Mouse (Mus musculus): ENCODE data around the gene Trmt44. TPM values are rescaled to one million over a fixed set of nuclear protein-coding genes. Genes with fewer than 3 reads are reported as not detected.

Trmt44 gene
- polyA plus RNA-seq, 1 experiment from 2014 or later = 12.0 TPM

GRCm38 (mm10) chr5:35563449-35563848 lies 11.4 kb downstream of the Trmt44 start:
- ATAC-seq (replicated peaks; ENCODE audit: low FRiP score) (no peak), DNase-seq (ENCODE audit: low spot score) (peak; percentile 90)
- Histone ChIP-seq H3K36me3 (ENCODE audit: control insufficient read depth, insufficient read depth, low read length) (peaks cover 7% of the 10 kb centered on the region), H3K4me2 (ENCODE audit: low read depth, low read length, severe bottlenecking) (no peak overlapping the region), H3K27me3 (ENCODE audit: control insufficient read depth, insufficient read depth, low read length) (no peaks in the 10 kb centered on the region), H3K9me3 (ENCODE audit: control insufficient read depth, low read length) (no peaks in the 10 kb centered on the region), H3K27ac (ENCODE audit: low read depth, low read length) (no peak overlapping the region), H3K4me3 (ENCODE audit: low read depth, low read length) (no peak overlapping the region), H3K9ac (ENCODE audit: low read length) (no peak overlapping the region), H3K4me1 (replicated peaks; ENCODE audit: control insufficient read depth, insufficient read depth, low read length) (no peaks in the 10 kb centered on the region)
- WGBS = 0% methylated on average over 1 of the region's 1 CpGs

- Histone ChIP-seq H3K27ac (ENCODE audit: low read depth, low read length) (no peak overlapping the region), H3K4me1 (replicated peaks; ENCODE audit: control insufficient read depth, insufficient read depth, low read length) (no peaks in the 10 kb centered on the region), H3K27me3 (ENCODE audit: control insufficient read depth, insufficient read depth, low read length) (no peaks in the 10 kb centered on the region), H3K36me3 (ENCODE audit: control insufficient read depth, insufficient read depth, low read length) (peaks cover 7% of the 10 kb centered on the region), H3K4me3 (ENCODE audit: low read depth, low read length) (no peak overlapping the region), H3K9me3 (ENCODE audit: control insufficient read depth, low read length) (no peaks in the 10 kb centered on the region), H3K4me2 (ENCODE audit: low read depth, low read length, severe bottlenecking) (no peak overlapping the region), H3K9ac (ENCODE audit: low read length) (no peak overlapping the region)
- 83% methylated on average over 2 of the region's 2 CpGs for WGBS
- no peak for ATAC-seq (replicated peaks; ENCODE audit: low FRiP score)
- DNase-seq (ENCODE audit: low spot score) = no peak
These were observed 12.3 kb downstream of the Trmt44 start for GRCm38 (mm10) chr5:35562616-35563015.

GRCm38 (mm10) chr5:35559447-35559846 lies 15.4 kb downstream of the Trmt44 start:
- no peaks in the 10 kb centered on the region for H3K4me1 ChIP-seq (replicated peaks; ENCODE audit: control insufficient read depth, insufficient read depth, low read length)
- DNase-seq (ENCODE audit: low spot score) (no peak), ATAC-seq (replicated peaks; ENCODE audit: low FRiP score) (no peak)
- no peaks in the 10 kb centered on the region for H3K27me3 ChIP-seq (ENCODE audit: control insufficient read depth, insufficient read depth, low read length)
- H3K27ac ChIP-seq (ENCODE audit: low read depth, low read length) = no peak overlapping the region
- H3K9ac ChIP-seq (ENCODE audit: low read length) = no peak overlapping the region
- no peaks in the 10 kb centered on the region for H3K9me3 ChIP-seq (ENCODE audit: control insufficient read depth, low read length)
- H3K36me3 ChIP-seq (ENCODE audit: control insufficient read depth, insufficient read depth, low read length) = peaks cover 10% of the 10 kb centered on the region
- H3K4me2 ChIP-seq (ENCODE audit: low read depth, low read length, severe bottlenecking) = no peak overlapping the region
- no peak overlapping the region for H3K4me3 ChIP-seq (ENCODE audit: low read depth, low read length)
- 82% methylated on average over 8 of the region's 8 CpGs for WGBS

GRCm38 (mm10) chr5:35557946-35558621 lies 16.8 kb downstream of the Trmt44 start:
- Histone ChIP-seq H3K27ac (ENCODE audit: low read depth, low read length) (no peak overlapping the region), H3K4me2 (ENCODE audit: low read depth, low read length, severe bottlenecking) (no peak overlapping the region), H3K36me3 (ENCODE audit: control insufficient read depth, insufficient read depth, low read length) (peaks cover 7% of the 10 kb centered on the region; the same call in 1 of the 2 replicates), H3K9me3 (ENCODE audit: control insufficient read depth, low read length) (no peaks in the 10 kb centered on the region), H3K27me3 (ENCODE audit: control insufficient read depth, insufficient read depth, low read length) (no peaks in the 10 kb centered on the region), H3K4me3 (ENCODE audit: low read depth, low read length) (no peak overlapping the region), H3K4me1 (replicated peaks; ENCODE audit: control insufficient read depth, insufficient read depth, low read length) (no peaks in the 10 kb centered on the region), H3K9ac (ENCODE audit: low read length) (no peak overlapping the region)
- 63% methylated on average over 13 of the region's 13 CpGs for WGBS
- ATAC-seq (replicated peaks; ENCODE audit: low FRiP score) (no peak; the same call in 1 of the 2 replicates), DNase-seq (ENCODE audit: low spot score) (no peak)

- 83% methylated on average over 7 of the region's 7 CpGs for WGBS
- Histone ChIP-seq H3K9me3 (ENCODE audit: control insufficient read depth, low read length) (no peaks in the 10 kb centered on the region), H3K4me2 (ENCODE audit: low read depth, low read length, severe bottlenecking) (no peak overlapping the region), H3K27ac (ENCODE audit: low read depth, low read length) (no peak overlapping the region), H3K27me3 (ENCODE audit: control insufficient read depth, insufficient read depth, low read length) (no peaks in the 10 kb centered on the region), H3K9ac (ENCODE audit: low read length) (no peak overlapping the region), H3K4me1 (replicated peaks; ENCODE audit: control insufficient read depth, insufficient read depth, low read length) (no peaks in the 10 kb centered on the region), H3K36me3 (ENCODE audit: control insufficient read depth, insufficient read depth, low read length) (peaks cover 3% of the 10 kb centered on the region; the same call in 1 of the 2 replicates), H3K4me3 (ENCODE audit: low read depth, low read length) (no peak overlapping the region)
- DNase-seq (ENCODE audit: low spot score) = no peak
- ATAC-seq (replicated peaks; ENCODE audit: low FRiP score) = no peak
These were observed 18.5 kb downstream of the Trmt44 start for GRCm38 (mm10) chr5:35556393-35556792.

GRCm38 (mm10) chr5:35552838-35553539 lies 21.9 kb downstream of the Trmt44 start:
- WGBS = 80% methylated on average over 4 of the region's 4 CpGs
- ATAC-seq (replicated peaks; ENCODE audit: low FRiP score) (no peak), DNase-seq (ENCODE audit: low spot score) (no peak)
- Histone ChIP-seq H3K4me3 (ENCODE audit: low read depth, low read length) (no peak overlapping the region), H3K27me3 (ENCODE audit: control insufficient read depth, insufficient read depth, low read length) (no peaks in the 10 kb centered on the region), H3K27ac (ENCODE audit: low read depth, low read length) (no peak overlapping the region), H3K4me1 (replicated peaks; ENCODE audit: control insufficient read depth, insufficient read depth, low read length) (no peaks in the 10 kb centered on the region), H3K9ac (ENCODE audit: low read length) (no peak overlapping the region), H3K9me3 (ENCODE audit: control insufficient read depth, low read length) (no peaks in the 10 kb centered on the region), H3K36me3 (ENCODE audit: control insufficient read depth, insufficient read depth, low read length) (peaks cover 3% of the 10 kb centered on the region; the same call in 1 of the 2 replicates), H3K4me2 (ENCODE audit: low read depth, low read length, severe bottlenecking) (no peak overlapping the region)

- Histone ChIP-seq H3K27ac (ENCODE audit: low read depth, low read length) (no peak overlapping the region), H3K4me3 (ENCODE audit: low read depth, low read length) (no peak overlapping the region), H3K27me3 (ENCODE audit: control insufficient read depth, insufficient read depth, low read length) (no peaks in the 10 kb centered on the region), H3K36me3 (ENCODE audit: control insufficient read depth, insufficient read depth, low read length) (no peaks in the 10 kb centered on the region; the same call in 1 of the 2 replicates), H3K4me2 (ENCODE audit: low read depth, low read length, severe bottlenecking) (no peak overlapping the region), H3K9me3 (ENCODE audit: control insufficient read depth, low read length) (no peaks in the 10 kb centered on the region), H3K9ac (ENCODE audit: low read length) (no peak overlapping the region), H3K4me1 (replicated peaks; ENCODE audit: control insufficient read depth, insufficient read depth, low read length) (no peaks in the 10 kb centered on the region)
- WGBS = 63% methylated on average over 7 of the region's 7 CpGs
- ATAC-seq (replicated peaks; ENCODE audit: low FRiP score) (no peak), DNase-seq (ENCODE audit: low spot score) (no peak)
These were observed 22.7 kb downstream of the Trmt44 start for GRCm38 (mm10) chr5:35551855-35552837.

GRCm38 (mm10) chr5:35546127-35546526 lies 28.7 kb downstream of the Trmt44 start:
- DNase-seq (ENCODE audit: low spot score) (no peak), ATAC-seq (replicated peaks; ENCODE audit: low FRiP score) (no peak)
- H3K4me2 ChIP-seq (ENCODE audit: low read depth, low read length, severe bottlenecking) = no peak overlapping the region
- H3K27ac ChIP-seq (ENCODE audit: low read depth, low read length) = no peak overlapping the region
- H3K9ac ChIP-seq (ENCODE audit: low read length) = no peak overlapping the region
- H3K4me1 ChIP-seq (replicated peaks; ENCODE audit: control insufficient read depth, insufficient read depth, low read length) = no peaks in the 10 kb centered on the region
- no peaks in the 10 kb centered on the region for H3K27me3 ChIP-seq (ENCODE audit: control insufficient read depth, insufficient read depth, low read length)
- no peak overlapping the region for H3K4me3 ChIP-seq (ENCODE audit: low read depth, low read length)
- no peaks in the 10 kb centered on the region for H3K9me3 ChIP-seq (ENCODE audit: control insufficient read depth, low read length)
- H3K36me3 ChIP-seq (ENCODE audit: control insufficient read depth, insufficient read depth, low read length) = no peaks in the 10 kb centered on the region
